Mouse (Mus musculus): ENCODE data around the gene AC124502.3. TPM values are rescaled to one million over a fixed set of nuclear protein-coding genes. Genes with fewer than 3 reads are reported as not detected.
A peak's percentile ranks its signal among the peaks of the same experiment; 100 is the strongest.

Gene AC124502.3
- polyA plus RNA-seq, 1 experiment = 1.6 TPM

DNA sequence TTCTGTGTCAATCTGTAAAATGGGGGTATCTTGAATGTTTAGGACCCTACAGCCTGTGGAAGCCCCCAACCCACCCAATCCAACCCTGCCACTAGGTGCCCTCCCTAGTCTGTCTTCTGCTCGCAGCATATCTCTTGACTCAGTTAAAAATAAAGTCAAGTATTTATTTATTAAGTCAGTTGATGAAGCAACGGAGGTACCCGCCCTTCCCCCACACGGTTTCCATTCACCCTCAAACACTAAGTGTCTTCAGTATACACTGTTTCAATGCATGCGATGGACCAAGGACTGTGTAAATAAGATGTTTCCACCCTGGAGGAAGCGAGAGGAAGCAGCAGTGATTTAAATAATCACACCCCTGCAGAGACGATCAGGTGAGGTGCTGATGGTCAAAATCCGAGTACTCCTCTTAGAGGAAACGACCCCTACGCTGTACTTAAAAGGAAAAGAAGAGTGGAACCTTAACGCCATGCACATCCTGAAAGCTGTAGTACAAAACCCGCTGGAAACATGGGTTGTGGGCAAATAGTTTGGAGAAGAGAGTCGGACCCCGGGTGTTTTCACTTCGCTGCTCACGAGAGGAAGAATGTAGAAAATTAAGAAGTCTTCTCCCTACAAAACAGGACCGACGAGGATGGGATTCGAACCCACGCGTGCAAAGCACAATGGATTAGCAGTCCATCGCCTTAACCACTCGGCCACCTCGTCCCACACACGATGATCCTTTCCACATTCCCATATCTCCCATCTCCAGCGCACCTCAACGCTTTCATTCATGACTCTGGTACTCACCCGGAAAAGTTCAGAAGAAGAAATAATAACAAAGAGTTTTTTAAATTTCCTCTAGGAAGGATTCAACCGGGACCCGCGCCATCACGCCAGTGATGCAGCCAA is 766 bp upstream of the AC124502.3 start:
- Histone ChIP-seq H3K79me2 (ENCODE audit: control insufficient read depth, insufficient read depth) (peaks cover 27% of the 10 kb centered on the region), H3K4me3 (peak overlapping the region; percentile 89), H3ac (ENCODE audit: control insufficient read depth, insufficient read length) (peak overlapping the region; percentile 63), H3K27me3 (ENCODE audit: control insufficient read depth, insufficient read depth, insufficient read length) (no peaks in the 10 kb centered on the region), H3K36me3 (ENCODE audit: control insufficient read depth, insufficient read depth) (no peaks in the 10 kb centered on the region), H3K4me2 (ENCODE audit: low read depth) (peak overlapping the region; percentile 77)
- TF ChIP-seq MYOD1 (IDR thresholded peaks at IDR 0.05; ENCODE audit: control insufficient read depth in 1 of 3, insufficient read length in 2 of 3, low read depth in 2 of 3) (peak in 1 of 3 experiments; percentile 2), CEBPB (IDR thresholded peaks at IDR 0.05; ENCODE audit: insufficient read depth, poor library complexity, severe bottlenecking) (0 out of 2 replicates have a peak, but pooled peaks have one; percentile 46), USF1 (IDR thresholded peaks at IDR 0.05; ENCODE audit: low read depth) (no peak)

DNA sequence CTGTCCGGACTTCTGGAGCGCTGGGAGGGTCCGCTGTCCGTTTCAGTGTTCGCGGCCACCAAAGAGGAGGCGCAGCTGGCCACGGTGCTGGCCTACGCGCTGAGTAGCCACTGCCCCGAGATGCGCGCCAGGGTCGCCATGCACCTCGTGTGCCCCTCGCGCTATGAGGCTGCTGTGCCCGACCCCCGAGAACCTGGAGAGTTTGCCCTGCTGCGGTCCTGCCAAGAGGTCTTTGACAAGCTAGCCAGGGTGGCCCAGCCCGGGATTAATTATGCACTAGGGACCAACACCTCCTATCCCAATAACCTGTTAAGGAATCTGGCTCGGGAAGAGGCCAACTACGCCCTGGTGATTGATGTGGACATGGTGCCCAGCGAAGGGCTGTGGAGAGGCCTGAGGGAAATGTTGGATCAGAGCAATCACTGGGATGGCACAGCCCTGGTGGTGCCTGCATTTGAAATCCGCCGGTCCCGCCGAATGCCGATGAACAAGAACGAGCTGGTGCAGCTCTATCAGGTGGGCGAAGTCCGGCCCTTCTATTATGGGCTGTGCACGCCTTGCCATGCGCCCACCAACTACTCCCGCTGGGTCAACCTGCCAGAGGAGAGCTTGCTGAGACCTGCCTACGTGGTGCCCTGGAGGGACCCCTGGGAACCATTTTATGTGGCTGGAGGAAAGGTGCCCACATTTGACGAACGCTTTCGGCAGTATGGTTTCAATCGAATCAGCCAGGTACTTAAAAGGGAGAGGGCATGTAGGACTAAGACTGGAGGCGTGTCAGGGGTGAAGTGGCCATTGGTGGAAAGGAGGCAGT is 817 bp downstream of the AC124502.3 start:
- TF ChIP-seq MAX (IDR thresholded peaks at IDR 0.05; ENCODE audit: low read depth) = no peak
- peak in 1 of 3 experiments; percentile 31 for TF ChIP-seq MYOG (IDR thresholded peaks at IDR 0.05; ENCODE audit: control insufficient read depth in 1 of 3, insufficient read depth in 1 of 3, insufficient read length in 2 of 3, low read depth in 2 of 3)
- no peak for TF ChIP-seq E2F4 (IDR thresholded peaks at IDR 0.05; ENCODE audit: insufficient read depth)
- peak in 1 of 3 experiments; percentile 47 for TF ChIP-seq MYOD1 (IDR thresholded peaks at IDR 0.05; ENCODE audit: control insufficient read depth in 1 of 3, insufficient read length in 2 of 3, low read depth in 2 of 3)
- no peak for TF ChIP-seq TCF12 (IDR thresholded peaks at IDR 0.05; ENCODE audit: insufficient read depth, poor library complexity, severe bottlenecking)
- TF ChIP-seq CEBPB (IDR thresholded peaks at IDR 0.05; ENCODE audit: insufficient read depth, poor library complexity, severe bottlenecking) = no peak
- no peak for TF ChIP-seq POLR2AphosphoS2 (IDR thresholded peaks at IDR 0.05; ENCODE audit: insufficient read length, low read depth)
- no peak for TF ChIP-seq REST (IDR thresholded peaks at IDR 0.05; ENCODE audit: insufficient read depth, insufficient read length)
- no peak for TF ChIP-seq POLR2A (IDR thresholded peaks at IDR 0.05; ENCODE audit: insufficient read length, low read depth)
- no peak for TF ChIP-seq SRF (IDR thresholded peaks at IDR 0.05; ENCODE audit: control insufficient read depth, insufficient read length, low read depth)
- no peak for TF ChIP-seq TCF3 (IDR thresholded peaks at IDR 0.05; ENCODE audit: insufficient read length, low read depth)
- no peak for TF ChIP-seq USF1 (IDR thresholded peaks at IDR 0.05; ENCODE audit: low read depth)
- H3K79me2 ChIP-seq (ENCODE audit: control insufficient read depth, insufficient read depth) = peaks cover 32% of the 10 kb centered on the region
- H3ac ChIP-seq (ENCODE audit: control insufficient read depth, insufficient read length) = peak overlapping the region; percentile 63
- H3K36me3 ChIP-seq (ENCODE audit: control insufficient read depth, insufficient read depth) = no peaks in the 10 kb centered on the region
- H3K4me2 ChIP-seq (ENCODE audit: low read depth) = peak overlapping the region; percentile 83
- H3K4me3 ChIP-seq = peak overlapping the region; percentile 89
- H3K27me3 ChIP-seq (ENCODE audit: control insufficient read depth, insufficient read depth, insufficient read length) = no peaks in the 10 kb centered on the region

DNA sequence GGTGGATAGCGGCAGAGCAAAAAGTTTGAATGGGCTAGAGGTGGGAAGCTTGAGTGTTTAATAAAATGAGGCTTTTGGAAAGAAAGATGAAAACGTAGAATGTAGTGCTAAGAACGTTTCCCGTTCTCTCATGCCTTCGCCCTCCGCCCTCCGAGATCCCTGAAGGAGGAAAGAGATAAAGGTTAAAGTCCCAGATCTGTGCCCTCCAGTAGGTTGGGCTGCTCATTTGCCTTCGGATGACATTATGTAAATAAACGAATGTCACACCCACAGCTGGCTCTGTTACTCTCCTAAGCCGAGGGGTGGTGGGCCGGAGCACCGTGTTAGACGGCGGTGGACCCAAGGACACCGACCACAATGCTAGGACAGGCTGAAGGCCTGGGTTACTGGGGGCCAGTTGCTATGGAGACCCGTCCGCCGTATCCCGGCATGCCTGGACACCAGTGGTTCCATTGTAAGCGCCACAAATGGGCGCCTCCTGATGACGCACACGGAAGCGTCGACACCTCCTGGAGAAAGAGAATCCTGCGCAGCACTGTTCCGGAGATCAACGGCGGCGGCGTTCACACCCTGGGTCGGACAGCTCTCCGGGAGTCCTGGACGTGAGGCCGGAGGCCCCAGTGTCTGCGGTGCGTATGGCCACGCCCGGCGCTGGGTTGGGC is 2.3 kb downstream of the AC124502.3 start, which contains the start of gene Brms1:
Gene Brms1 (plus strand): TSS at position 493 of the 662 bp plus-strand sequence.
- TF ChIP-seq POLR2A (IDR thresholded peaks at IDR 0.05; ENCODE audit: insufficient read length, low read depth) (peak; percentile 63), MAX (IDR thresholded peaks at IDR 0.05; ENCODE audit: low read depth) (no peak), SRF (IDR thresholded peaks at IDR 0.05; ENCODE audit: control insufficient read depth, insufficient read length, low read depth) (peak; percentile 89), POLR2AphosphoS2 (IDR thresholded peaks at IDR 0.05; ENCODE audit: insufficient read length, low read depth) (peak; percentile 63), E2F4 (IDR thresholded peaks at IDR 0.05; ENCODE audit: insufficient read depth) (no peak)
- H3K36me3 ChIP-seq (ENCODE audit: control insufficient read depth, insufficient read depth) = no peaks in the 10 kb centered on the region
- peak within 1 kb of the TSS; percentile 89 for H3K4me3 ChIP-seq
- no peaks in the 10 kb centered on the region for H3K27me3 ChIP-seq (ENCODE audit: control insufficient read depth, insufficient read depth, insufficient read length)
- peaks cover 32% of the 10 kb centered on the region for H3K79me2 ChIP-seq (ENCODE audit: control insufficient read depth, insufficient read depth)
- H3K4me2 ChIP-seq (ENCODE audit: low read depth) = peak within 1 kb of the TSS; percentile 90
- peak within 1 kb of the TSS; percentile 13 for H3ac ChIP-seq (ENCODE audit: control insufficient read depth, insufficient read length)

DNA sequence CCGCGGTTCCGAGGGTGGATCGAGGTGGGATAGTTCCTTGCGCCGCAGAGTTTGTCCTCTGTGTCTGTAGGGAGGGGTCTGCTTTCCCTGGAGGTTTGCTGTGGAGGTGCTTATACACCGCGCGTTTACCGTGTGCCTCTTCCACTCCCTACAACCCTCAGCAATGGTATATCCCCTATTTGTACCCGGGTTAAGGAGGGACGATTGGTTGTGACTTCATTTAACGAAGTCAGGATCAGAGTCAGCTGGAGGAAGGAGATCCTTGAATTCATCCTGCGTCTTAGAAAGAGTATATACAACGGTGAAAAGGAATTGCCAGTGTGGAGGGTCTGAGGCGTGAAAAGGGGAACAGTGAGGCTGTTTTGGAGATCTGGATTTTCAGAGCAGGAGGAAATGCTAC is 2.9 kb downstream of the AC124502.3 start:
- no peaks in the 10 kb centered on the region for H3K27me3 ChIP-seq (ENCODE audit: control insufficient read depth, insufficient read depth, insufficient read length)
- peak overlapping the region; percentile 89 for H3K4me3 ChIP-seq
- peak overlapping the region; percentile 90 for H3K4me2 ChIP-seq (ENCODE audit: low read depth)
- H3ac ChIP-seq (ENCODE audit: control insufficient read depth, insufficient read length) = peak overlapping the region; percentile 13
- H3K36me3 ChIP-seq (ENCODE audit: control insufficient read depth, insufficient read depth) = no peaks in the 10 kb centered on the region
- TF ChIP-seq E2F4 (IDR thresholded peaks at IDR 0.05; ENCODE audit: insufficient read depth) = no peak
- no peak for TF ChIP-seq POLR2A (IDR thresholded peaks at IDR 0.05; ENCODE audit: insufficient read length, low read depth)
- no peak for TF ChIP-seq MAX (IDR thresholded peaks at IDR 0.05; ENCODE audit: low read depth)
- TF ChIP-seq TCF3 (IDR thresholded peaks at IDR 0.05; ENCODE audit: insufficient read length, low read depth) = no peak
- TF ChIP-seq SRF (IDR thresholded peaks at IDR 0.05; ENCODE audit: control insufficient read depth, insufficient read length, low read depth) = no peak
- no peak for TF ChIP-seq USF1 (IDR thresholded peaks at IDR 0.05; ENCODE audit: low read depth)
- no peak for TF ChIP-seq MYOG (IDR thresholded peaks at IDR 0.05; ENCODE audit: control insufficient read depth in 1 of 3, insufficient read depth in 1 of 3, insufficient read length in 2 of 3, low read depth in 2 of 3)
- TF ChIP-seq CEBPB (IDR thresholded peaks at IDR 0.05; ENCODE audit: insufficient read depth, poor library complexity, severe bottlenecking) = no peak
- TF ChIP-seq TCF12 (IDR thresholded peaks at IDR 0.05; ENCODE audit: insufficient read depth, poor library complexity, severe bottlenecking) = no peak
- no peak for TF ChIP-seq REST (IDR thresholded peaks at IDR 0.05; ENCODE audit: insufficient read depth, insufficient read length)
- no peak for TF ChIP-seq POLR2AphosphoS2 (IDR thresholded peaks at IDR 0.05; ENCODE audit: insufficient read length, low read depth)
- no peak for TF ChIP-seq MYOD1 (IDR thresholded peaks at IDR 0.05; ENCODE audit: control insufficient read depth in 1 of 3, insufficient read length in 2 of 3, low read depth in 2 of 3)
- H3K79me2 ChIP-seq (ENCODE audit: control insufficient read depth, insufficient read depth) = peaks cover 32% of the 10 kb centered on the region
